Mouse (Mus musculus) MEL (cell line): ENCODE measurements around the gene Dmac2.

ENCODE experiments used
- CTCF ChIP-seq, 3 experiments: IDR thresholded peaks in 2 of 3; conservative IDR thresholded peaks in 1 of 3; 2 replicates each; pipeline ENCODE4 v1.5.1; 2011 to 2012; ENCODE audit warnings: low read length in 3 of 3, low read depth in 2 of 3, mild to moderate bottlenecking in 2 of 3, improper control_type of control experiment in 1 of 3, inconsistent platforms in 1 of 3, mixed read lengths in 1 of 3, moderate library complexity in 1 of 3; ENCODE audit not compliant: control insufficient read depth in 1 of 3, insufficient read depth in 1 of 3, poor library complexity in 1 of 3, severe bottlenecking in 1 of 3
- EP300 ChIP-seq, 2 experiments: IDR thresholded peaks; 2 replicates each; pipeline ENCODE4 v1.6.1; 2011; ENCODE audit warnings: improper control_type of control experiment in 2 of 2, low read length in 2 of 2, low read depth in 1 of 2, mild to moderate bottlenecking in 1 of 2
- GABPA ChIP-seq: IDR thresholded peaks from 2 replicates; pipeline ENCODE4 v1.6.1; 2012; ENCODE audit warnings: low read depth, mild to moderate bottlenecking, inconsistent platforms, low read length, improper control_type of control experiment, moderate library complexity
- MAZ ChIP-seq: IDR thresholded peaks from 2 replicates; pipeline ENCODE4 v1.6.1; 2012; ENCODE audit warnings: low read depth, mild to moderate bottlenecking, inconsistent platforms, low read length, improper control_type of control experiment
- NELFE ChIP-seq: IDR thresholded peaks from 2 replicates; pipeline ENCODE4 v1.6.1; 2011; ENCODE audit warnings: low read depth, low read length, improper control_type of control experiment
- POLR2A ChIP-seq, 2 experiments: IDR thresholded peaks; 2 replicates each; pipeline ENCODE4 v1.6.1; 2011 to 2012; ENCODE audit warnings: low read length in 2 of 2, mild to moderate bottlenecking in 2 of 2, control low read depth in 1 of 2, improper control_type of control experiment in 1 of 2, low read depth in 1 of 2, moderate library complexity in 1 of 2; ENCODE audit not compliant: control insufficient read depth in 1 of 2, insufficient read depth in 1 of 2, poor library complexity in 1 of 2
- TCF12 ChIP-seq: IDR thresholded peaks from 2 replicates; pipeline ENCODE4 v1.6.1; 2014; ENCODE audit warnings: low read depth, mild to moderate bottlenecking, inconsistent platforms, low read length, improper control_type of control experiment, moderate library complexity
- USF1 ChIP-seq: IDR thresholded peaks from 2 replicates; pipeline ENCODE4 v1.6.1; 2014; ENCODE audit warnings: low read depth, mild to moderate bottlenecking, inconsistent platforms, low read length, improper control_type of control experiment, moderate library complexity

GRCm38 (mm10) chr7:25610056-25610455 is 9.2 kb upstream of the Dmac2 start:
- TF ChIP-seq CTCF (IDR thresholded peaks at IDR 0.05 in 2 of 3, conservative IDR thresholded peaks at IDR 0.05 in 1 of 3; ENCODE audit: control insufficient read depth in 1 of 3, insufficient read depth in 1 of 3, low read depth in 2 of 3, low read length in 3 of 3, poor library complexity in 1 of 3, severe bottlenecking in 1 of 3) = no peak
- TF ChIP-seq GABPA = no peak
- TF ChIP-seq USF1 = no peak
- no peak for TF ChIP-seq MAZ
- no peak for TF ChIP-seq EP300 (IDR thresholded peaks at IDR 0.05; ENCODE audit: low read depth in 1 of 2, low read length in 2 of 2)
- TF ChIP-seq NELFE = no peak
- TF ChIP-seq POLR2A (IDR thresholded peaks at IDR 0.05; ENCODE audit: control insufficient read depth in 1 of 2, insufficient read depth in 1 of 2, low read depth in 1 of 2, low read length in 2 of 2, poor library complexity in 1 of 2) = no peak
- TF ChIP-seq TCF12 = no peak
